Mouse (Mus musculus): ENCODE measurements at regions not wholly inside any gene's neighbourhood (a gene's known extent, or its start where the extent isn't known, plus 50 kb on each side); places are given as distances from the start of the nearest gene placed in this dataset.
"Not testable (repeated sequence)": the region's sequence is repeated elsewhere in the genome, so short reads cannot be mapped to it uniquely, and the experiment has no call there.

DNA sequence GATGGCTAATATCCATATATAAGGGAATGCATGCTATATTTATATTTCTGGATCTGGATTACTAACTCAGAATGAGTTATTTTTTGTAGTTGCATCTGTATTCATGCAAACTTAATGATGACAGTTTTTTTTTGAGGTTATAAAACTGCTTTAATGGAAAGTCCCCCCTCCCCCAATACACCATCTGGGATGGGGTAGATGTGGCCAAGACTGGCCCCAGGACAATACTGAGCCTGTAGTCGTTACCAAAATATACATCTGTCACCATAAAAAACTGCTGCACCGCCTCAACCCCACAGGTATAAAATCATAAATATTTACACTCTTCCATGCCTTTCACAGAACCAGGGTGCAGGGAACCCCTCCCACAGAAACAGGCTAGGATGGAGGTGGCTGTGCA lies 400.6 kb upstream of the Gdi2 start:
- not testable (repeated sequence) for TF ChIP-seq CTCF (IDR thresholded peaks at IDR 0.05; ENCODE audit: extremely low read depth, insufficient read length, insufficient replicate concordance, low read depth, low read length); POLR2A (IDR thresholded peaks at IDR 0.05; ENCODE audit: low read depth, low read length)

All from small intestine, adult 2 months (tissue).